Mouse (Mus musculus) frontal cortex, postnatal 36 days (tissue): ENCODE data around the gene Kntc1.
"Not testable (repeated sequence)": the region's sequence is repeated elsewhere in the genome, so short reads cannot be mapped to it uniquely, and the experiment has no call there.

Source experiments
- DNase-seq, 2 experiments: peaks; one replicate each; pipeline ENCODE4 v3.0.0; 2022; ENCODE audit warnings: low spot score in 2 of 2

The Kntc1 gene

DNA sequence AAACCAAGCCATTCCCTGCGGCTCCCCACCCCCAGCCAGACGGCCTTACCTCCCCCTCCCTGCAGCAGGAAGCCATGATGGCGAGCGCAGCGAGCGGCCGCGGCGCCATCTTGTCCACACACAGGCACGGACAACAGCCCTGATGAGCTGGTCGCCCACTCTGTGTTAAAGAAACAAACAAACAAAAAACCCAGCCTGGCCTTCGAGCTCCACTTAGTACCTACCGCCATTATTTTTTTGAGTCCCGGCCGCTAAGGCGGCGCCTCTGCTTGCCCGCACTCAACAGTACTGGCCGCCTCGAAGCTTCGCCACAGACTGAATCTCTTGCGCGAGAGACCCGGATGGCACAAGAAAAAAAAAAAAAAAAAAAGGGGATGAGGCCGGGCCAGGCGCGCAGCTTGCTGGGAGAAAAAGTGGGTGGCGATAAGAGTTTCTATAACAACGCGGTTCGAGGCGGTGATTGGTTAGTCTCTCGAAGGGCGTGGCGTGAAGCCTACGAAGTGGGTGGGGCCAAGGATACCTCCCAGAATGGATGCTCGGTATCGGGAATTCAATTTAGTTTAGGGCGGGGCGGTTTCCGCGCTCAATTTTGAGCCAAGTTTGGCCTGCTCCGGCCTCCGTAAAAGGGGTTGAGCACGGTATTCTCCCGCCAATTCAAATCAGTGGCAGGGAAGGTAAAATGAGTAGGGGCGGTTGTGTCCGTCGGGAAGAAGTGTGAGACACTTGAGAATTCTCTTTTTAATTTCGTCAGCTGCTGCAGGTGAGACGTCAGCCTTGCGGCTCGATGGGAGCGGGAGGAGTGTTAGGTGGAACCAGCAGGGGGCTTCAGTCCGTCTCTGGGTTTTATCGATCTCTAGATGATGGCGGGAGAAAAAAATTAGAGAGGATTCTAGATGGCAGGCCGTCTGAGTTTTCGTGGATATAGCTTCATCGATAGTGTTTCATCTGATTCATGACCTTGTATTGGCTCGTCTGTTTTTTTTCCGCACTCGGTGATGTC, at the start of gene Kntc1, which contains the start of gene Rsrc2:
TSS of gene Kntc1 (plus strand) at position 652 of the 1,000 bp plus-strand sequence.
TSS of gene Rsrc2 (minus strand) at position 350 of the 1,000 bp plus-strand sequence.
- DNase-seq = peak; percentile 97 to 99

DNA sequence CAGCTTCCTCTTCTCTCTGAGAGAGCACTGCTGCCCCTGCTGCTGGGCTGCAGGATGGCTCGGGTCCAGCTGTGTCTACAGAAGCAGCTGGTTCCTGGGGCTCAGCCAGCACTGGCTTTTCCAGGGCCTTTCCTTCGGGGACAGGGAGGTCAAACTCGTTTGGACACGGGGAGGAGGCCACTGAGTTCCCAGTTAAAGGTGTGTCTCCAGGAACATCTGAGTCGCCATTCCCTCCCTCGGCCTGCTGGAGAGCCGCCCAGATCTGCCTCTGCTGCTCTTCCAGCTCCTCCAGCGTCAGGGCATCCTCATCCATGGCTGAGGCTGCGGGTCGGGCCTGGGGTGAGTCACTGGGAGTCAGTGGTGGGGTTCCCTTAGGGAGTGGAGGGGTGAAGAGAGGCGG, 48.9 kb upstream of the Kntc1 start:
- DNase-seq = peak; percentile 25 to 33

GRCm38 (mm10) chr5:123708598-123708997, 40.9 kb upstream of the Kntc1 start:
- no peak for DNase-seq

GRCm38 (mm10) chr5:123709571-123709970, 39.9 kb upstream of the Kntc1 start:
- DNase-seq = no peak

GRCm38 (mm10) chr5:123713782-123714181, 35.7 kb upstream of the Kntc1 start:
- DNase-seq = no peak

DNA sequence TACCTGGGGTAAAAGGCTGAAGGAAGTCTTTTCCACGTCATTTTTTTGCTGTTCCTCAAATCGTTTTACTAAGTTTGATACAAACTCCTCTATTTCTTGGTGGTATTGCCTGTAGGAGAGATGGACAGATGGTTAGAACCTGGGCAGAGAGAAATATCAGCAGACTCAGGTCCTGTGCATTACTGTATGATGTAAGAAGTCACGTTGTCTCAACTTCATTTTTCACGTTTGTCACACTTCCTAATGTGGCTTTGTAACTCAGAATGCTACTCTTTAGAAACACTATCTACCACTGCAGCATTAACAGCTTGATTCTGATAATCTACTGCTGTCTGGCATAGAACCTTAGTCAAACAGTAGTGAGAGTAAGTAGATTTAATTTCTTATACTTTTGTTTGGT, 34.9 kb upstream of the Kntc1 start:
- DNase-seq = no peak

DNA sequence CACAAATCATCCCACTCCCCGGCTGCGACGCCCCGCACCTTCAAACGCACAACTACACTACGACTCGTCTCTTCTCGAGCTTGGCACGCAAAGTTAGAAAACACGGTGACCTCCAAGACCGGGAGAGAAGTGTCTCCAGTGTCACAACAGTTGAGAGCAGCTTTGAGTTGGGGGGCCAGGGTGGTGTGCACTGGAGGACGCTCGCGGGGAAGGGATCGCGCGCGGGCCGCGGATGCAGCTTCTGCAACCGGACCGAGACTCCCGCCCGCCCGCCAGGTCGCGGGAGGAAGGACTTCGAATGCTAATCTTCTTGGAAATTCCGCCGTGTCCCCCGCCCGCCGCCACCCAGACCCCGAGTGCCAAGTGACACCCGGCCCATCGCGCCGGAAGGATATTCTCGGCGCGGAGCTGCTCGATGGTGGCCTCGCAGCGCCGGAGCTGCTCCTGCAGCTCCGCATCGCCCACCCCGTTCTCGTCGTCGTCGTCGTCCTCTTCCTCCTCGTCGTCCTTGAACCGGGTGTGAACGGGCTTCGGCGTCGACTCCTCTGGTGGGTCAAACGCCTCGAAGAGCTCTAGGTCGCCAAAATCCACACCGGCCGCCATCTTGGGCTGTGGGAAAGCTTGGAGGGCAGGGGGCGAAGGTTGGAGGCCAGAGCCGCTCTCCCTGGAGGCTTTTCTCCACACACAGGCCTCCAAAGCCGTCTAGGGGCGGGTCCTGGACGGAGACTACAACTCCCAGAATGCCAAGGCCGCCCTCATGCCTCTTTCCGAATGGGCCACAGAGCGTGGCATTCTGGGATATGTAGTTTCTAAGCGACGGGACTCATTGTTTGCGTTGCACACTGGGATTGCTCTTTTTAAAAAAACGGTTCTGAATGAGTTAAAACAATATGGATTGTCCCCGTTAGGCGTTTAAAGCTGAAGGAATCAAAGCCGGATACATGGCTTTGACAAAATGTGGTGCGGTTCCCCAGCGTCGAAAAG, 28.9 kb upstream of the Kntc1 start, which contains the start of gene Zcchc8:
TSS of gene Zcchc8 (minus strand) at position 773 of the 984 bp plus-strand sequence.
- DNase-seq = peak; percentile 95 to 98

GRCm38 (mm10) chr5:123723816-123724215, 25.7 kb upstream of the Kntc1 start:
- not testable (repeated sequence) for DNase-seq

DNA sequence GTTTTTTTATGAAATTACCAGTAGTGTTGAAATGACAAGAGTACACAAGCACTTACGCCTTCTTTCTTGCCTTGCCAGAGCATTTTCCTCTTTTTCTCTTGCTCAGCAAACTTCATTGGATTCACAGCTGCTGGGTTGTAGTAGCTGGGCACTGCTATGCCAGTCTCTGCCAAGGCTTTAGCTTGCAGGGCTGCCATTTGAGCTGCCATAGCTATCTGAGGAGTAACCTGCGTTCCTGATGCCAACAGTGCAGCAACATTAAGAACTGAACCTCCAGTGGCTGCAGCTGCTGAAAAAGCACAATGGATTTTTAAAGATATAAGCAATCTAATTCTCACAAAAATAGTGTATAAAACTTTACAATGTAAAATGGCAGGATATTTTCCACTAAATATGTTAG, 18.5 kb upstream of the Kntc1 start:
- DNase-seq = no peak

DNA sequence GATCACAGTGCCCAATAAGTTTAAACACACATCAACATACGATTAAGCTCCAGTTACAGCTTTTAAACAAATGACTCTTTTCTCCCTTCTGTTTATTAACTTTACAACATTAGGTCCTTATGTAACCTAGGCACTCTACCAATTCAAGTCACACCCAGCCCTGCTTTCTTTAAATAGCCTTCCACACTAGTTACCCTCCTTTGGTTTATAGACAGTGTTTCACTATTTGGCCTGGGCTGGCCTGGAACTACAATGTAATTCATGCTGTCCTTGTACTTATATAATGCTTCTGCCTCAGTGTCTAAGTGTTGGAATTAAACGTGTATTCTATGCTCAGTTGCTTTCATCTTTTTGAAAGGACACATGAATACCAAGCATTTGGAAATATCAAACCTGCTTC, 5.2 kb upstream of the Kntc1 start:
- no peak for DNase-seq

GRCm38 (mm10) chr5:123746253-123746652, 3.3 kb upstream of the Kntc1 start:
- DNase-seq = no peak

DNA sequence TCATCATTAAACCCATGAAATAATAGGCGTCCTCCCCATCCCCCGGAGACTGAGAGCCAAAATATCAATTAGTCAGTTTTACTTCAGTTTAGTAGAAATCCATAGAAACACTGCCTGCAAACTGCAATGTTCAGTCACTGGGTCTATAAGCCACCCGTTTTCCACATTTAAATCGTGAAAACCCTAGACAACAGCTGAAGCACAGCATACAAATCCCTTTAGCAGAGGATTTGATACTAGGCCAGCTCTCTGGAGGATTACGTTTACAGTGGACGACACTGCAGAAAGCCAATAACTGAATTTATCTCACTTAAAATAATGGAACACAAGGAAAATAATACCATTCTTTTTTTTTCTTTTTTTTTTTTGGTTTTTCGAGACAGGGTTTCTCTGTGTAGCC, 1.9 kb upstream of the Kntc1 start:
- DNase-seq = no peak

DNA sequence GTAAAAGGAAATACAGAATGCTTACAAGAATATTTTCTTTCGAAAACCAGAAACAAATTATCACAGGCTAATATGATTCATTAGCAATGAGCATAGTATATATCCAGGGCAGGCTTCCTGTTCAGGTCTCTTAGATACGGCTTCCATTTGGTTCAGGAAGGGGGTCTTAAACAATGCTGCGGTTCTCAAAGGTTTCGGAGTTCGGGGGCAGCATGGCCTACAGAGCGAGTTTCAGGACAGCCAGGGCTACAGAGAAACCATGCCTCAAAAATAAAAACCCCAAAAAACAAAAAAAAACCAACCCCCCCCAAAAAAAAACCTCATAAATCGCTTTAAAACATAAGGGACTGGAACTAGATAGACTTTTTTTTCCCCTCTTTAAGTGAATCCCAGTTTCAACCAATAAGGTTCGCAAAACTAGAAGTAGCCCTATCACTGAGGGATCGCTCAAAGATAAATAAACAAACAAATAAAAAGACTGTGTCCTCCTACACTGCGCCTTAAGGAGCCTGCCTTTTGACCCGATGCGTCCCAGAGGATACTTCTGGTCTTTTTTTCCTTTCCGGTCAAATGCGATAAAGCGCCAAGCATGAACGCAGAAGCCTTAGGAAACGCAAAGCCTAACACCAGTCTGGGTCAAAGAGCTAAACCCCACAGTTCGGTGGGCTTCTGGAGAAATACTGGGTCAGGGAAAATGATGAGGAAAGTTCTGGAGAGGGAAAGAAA, 1.0 kb upstream of the Kntc1 start:
- no peak for DNase-seq

DNA sequence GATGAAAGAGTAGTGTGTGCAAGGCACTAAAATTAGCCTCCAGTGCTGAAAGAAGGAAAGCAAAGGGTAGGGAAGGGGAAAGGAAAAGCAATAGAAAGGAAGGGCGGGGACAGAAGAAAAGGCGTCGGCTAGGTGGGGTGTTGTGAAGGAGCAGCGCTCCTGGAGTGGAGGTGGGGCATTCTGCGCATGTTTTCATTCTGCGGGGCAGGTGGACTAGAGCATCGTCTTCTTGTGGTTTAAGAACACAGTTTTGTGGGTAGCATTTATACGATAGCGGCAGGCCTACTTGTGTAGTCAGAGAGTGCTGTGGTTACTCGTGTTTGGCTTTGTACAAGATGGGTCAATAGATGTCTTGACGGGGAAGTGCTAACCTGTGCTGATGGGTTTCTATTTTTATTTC, 16.0 kb downstream of the Kntc1 start:
- DNase-seq = no peak

DNA sequence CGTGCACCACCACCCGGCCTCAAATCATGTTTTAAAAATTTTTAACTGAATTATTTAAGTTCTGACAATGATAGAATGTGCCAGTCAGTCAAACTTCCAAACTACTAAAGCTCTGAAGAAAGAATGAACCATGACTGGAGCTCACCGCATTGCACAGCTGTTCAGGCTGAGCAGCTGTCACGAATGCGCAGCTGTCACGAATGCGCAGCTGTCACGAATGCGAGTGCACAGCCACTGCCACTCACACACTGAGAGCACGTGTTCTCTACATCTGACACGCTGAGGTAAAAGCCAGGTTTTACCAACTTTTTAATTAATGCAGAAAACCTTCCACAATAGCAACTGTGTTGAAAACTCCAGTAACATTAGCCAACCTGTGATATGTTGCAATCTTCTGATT, 16.9 kb downstream of the Kntc1 start:
- DNase-seq = not testable (repeated sequence)

DNA sequence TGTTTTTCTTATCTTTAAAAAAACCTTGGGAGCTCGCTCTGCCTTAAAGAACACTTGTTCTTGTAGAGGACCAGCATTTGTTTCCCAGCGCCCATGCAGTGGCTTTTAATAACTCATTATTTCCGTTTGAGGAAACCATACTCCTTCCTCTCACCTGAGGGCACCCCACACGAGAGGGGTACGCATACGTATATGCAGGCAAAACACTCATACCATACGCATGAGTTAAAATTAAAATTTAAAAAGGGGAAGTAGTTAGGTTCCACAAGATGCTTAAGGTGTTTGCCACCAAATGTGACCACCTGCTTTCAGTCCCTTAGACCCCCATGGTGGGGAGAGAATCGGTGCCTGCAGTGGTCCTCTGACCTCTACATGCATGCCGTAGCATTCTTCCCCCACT, 23.9 kb downstream of the Kntc1 start:
- DNase-seq = no peak

- no peak for DNase-seq
These were observed 31.2 kb downstream of the Kntc1 start for GRCm38 (mm10) chr5:123780716-123781115.

GRCm38 (mm10) chr5:123781864-123782263, 32.3 kb downstream of the Kntc1 start:
- no peak for DNase-seq

DNA sequence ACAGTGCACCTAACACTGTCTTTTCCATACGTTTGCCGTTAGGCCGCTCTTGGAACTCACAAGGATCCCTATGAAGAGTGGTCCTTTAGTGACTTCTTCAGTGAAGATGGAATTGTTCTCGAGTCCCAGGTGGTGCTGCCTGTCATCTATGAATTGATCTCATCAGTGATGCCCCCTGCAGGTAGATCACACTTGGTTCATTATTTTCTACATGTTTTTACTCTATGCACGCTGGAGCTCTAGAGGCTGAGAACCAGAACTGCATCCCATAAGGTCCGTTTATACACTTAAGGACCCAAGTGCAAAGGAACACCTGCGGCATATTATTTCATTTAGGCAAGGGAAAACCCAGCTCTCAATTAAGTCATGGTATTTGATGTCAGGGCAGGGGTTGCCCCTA, 39.5 kb downstream of the Kntc1 start:
- DNase-seq = no peak

DNA sequence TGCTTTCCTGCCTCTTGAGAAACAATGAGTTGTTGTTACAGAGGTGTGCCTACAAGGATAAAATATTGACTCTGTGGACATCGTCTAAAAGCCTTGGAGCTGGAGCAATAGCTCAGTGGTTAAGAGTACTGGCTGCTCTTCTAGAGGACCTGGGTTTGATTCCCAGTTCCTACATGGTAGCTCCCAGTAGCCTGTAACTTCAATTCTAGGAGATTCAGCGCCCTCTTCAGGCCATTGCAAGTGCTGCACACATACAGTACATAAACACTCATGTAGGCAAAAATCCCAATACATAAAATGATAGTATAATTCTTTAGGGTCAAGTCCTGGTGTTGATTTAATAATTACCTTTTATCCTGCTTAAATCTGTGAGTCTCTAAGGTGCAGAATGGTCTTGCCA, 43.6 kb downstream of the Kntc1 start:
- no peak for DNase-seq

GRCm38 (mm10) chr5:123806334-123806733, 56.8 kb downstream of the Kntc1 start:
- peak; percentile 33 to 44 for DNase-seq
